14 mouse cellular contexts compared by ENCODE assay signal in the genomic region with DNA sequence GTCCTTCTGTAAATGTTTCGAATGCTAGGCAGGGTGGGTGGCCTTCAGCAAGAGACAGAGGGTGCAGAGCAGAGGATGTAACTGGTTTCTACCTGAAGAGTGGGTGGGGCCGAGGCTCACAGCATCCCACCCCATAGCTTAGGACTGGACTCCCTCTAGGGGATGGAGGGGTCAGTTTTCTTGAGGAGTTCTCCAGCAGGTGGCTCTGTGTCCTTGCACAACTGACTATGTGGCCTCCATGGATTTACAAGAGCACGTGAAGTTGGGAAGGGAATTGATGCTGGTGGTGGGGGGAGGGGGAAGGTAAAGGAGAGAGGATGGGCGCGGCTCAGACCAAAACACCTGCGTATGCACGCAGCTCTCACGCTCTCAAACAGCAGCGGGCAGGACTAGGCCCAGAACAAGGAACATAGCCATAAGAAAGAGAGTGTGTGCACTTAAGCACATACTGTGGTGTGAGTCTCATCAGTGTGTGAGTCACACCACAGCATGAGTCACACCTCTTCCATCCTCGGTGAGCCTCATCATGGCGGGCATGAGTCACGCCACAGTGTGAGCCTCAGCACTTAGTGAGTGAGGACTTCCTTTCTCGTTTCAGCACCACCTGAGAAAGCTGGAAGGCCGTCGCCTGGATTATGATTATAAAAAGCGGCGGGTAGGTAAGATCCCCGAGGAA. TPM values are rescaled to one million over a fixed set of nuclear protein-coding genes. Genes with fewer than 3 reads are reported as not detected.
DNase-seq lines count a peak whose midpoint lies in the region; ATAC-seq and TF ChIP-seq lines count a peak whose summit lies in the region.
"Had no signal": no experiment of that assay in that cellular context is flagged by ENCODE, and none has a peak within 500 bp of the region (broad histone marks: within the 10 kb centered on the region; RNA-seq: fewer than 3 reads in every experiment).

No protein-coding gene starts in this region.

- no peak; the same call in 1 of the 2 replicates for TF ChIP-seq RAD21 in CH12.LX (IDR thresholded peaks at IDR 0.05; ENCODE audit: low read depth, low read length)

- DNase-seq in forebrain, postnatal 0 days, result no peak
- peak; percentile 33 to 51 for DNase-seq in left cerebral cortex, adult 9 months (ENCODE audit: low spot score in 2 of 2)
- no peak for DNase-seq in left cerebral cortex, postnatal 10 days (ENCODE audit: extremely low spot score in 1 of 2, low spot score in 2 of 2)
- DNase-seq in CH12.LX (ENCODE audit: extremely low read depth), result peak; percentile 15
- DNase-seq in spleen, adult 12 weeks (ENCODE audit: low spot score), result no peak
- DNase-seq in cerebellum, postnatal 10 days, result no peak
- DNase-seq: cerebellum, postnatal 25 days; kidney, adult 9 months; lung, postnatal 14 days; thymus, adult 18-20 months had no signal

- no peak overlapping the region for H3K4me2 ChIP-seq in forebrain, postnatal 0 days (ENCODE audit: low read depth)
- H3K4me2 ChIP-seq in forebrain, embryonic 16.5 days (ENCODE audit: low read length), result no peak overlapping the region
- no peak overlapping the region for H3K4me2 ChIP-seq in CH12.LX (ENCODE audit: insufficient read depth, low read depth, poor library complexity, severe bottlenecking)
- H3K4me2 ChIP-seq in embryonic facial prominence, embryonic 13.5 days, result no peak overlapping the region
- H3K4me2 ChIP-seq: forebrain, embryonic 12.5 days had no signal

- no peak overlapping the region for H3K27ac ChIP-seq in forebrain, postnatal 0 days (ENCODE audit: low read depth, low read length)
- no peak overlapping the region for H3K27ac ChIP-seq in forebrain, embryonic 16.5 days (ENCODE audit: low read length)
- no peak overlapping the region for H3K27ac ChIP-seq in CH12.LX (ENCODE audit: insufficient read depth, low read depth)
- H3K27ac ChIP-seq in embryonic facial prominence, embryonic 13.5 days, result no peak overlapping the region
- H3K27ac ChIP-seq: forebrain, embryonic 12.5 days; heart, embryonic 10.5 days had no signal

- H3K27me3 ChIP-seq in forebrain, postnatal 0 days (ENCODE audit: insufficient read depth, low read length), result no peaks in the 10 kb centered on the region
- H3K27me3 ChIP-seq in forebrain, embryonic 16.5 days (replicated peaks; ENCODE audit: control insufficient read depth, insufficient read depth, low read length), result no peaks in the 10 kb centered on the region
- H3K27me3 ChIP-seq in CH12.LX (replicated peaks), result peaks cover 15% of the 10 kb centered on the region
- 0 out of 2 replicates have a peak, but pooled peaks cover 2% of the 10 kb centered on the region for H3K27me3 ChIP-seq in embryonic facial prominence, embryonic 13.5 days
- H3K27me3 ChIP-seq: forebrain, embryonic 12.5 days had no signal

- H3K79me2 ChIP-seq in CH12.LX (replicated peaks; ENCODE audit: control insufficient read depth, extremely low read depth, insufficient read depth, poor library complexity, severe bottlenecking), result no peaks in the 10 kb centered on the region

- no peak for TF ChIP-seq POLR2A in CH12.LX (IDR thresholded peaks at IDR 0.05; ENCODE audit: low read depth, low read length)

- intact Hi-C loops in left cerebral cortex, postnatal 10 days (cut with DNase I), result no loop called here

- dilution Hi-C loops in CH12.LX (cut with MboI; ENCODE audit: extremely low pct_ligation_motif_present, extremely low pct_unique_long_range_greater_than_20kb, low sequenced_read_pairs), result no loop called here

- TF ChIP-seq CTCF in forebrain, postnatal 0 days (IDR thresholded peaks at IDR 0.05; ENCODE audit: low read depth), result peak; percentile 46
- TF ChIP-seq CTCF in CH12.LX (conservative IDR thresholded peaks at IDR 0.05 in 1 of 2, IDR thresholded peaks at IDR 0.05 in 1 of 2; ENCODE audit: low read depth in 2 of 2, low read length in 2 of 2), result peak in 1 of 2 experiments; percentile 48; a peak in 2 of 4 replicates

- H3K36me3 ChIP-seq in forebrain, postnatal 0 days (ENCODE audit: insufficient read depth), result peaks cover 3% of the 10 kb centered on the region; the same call in 1 of the 2 replicates
- H3K36me3 ChIP-seq in forebrain, embryonic 16.5 days (ENCODE audit: control insufficient read depth, insufficient read depth), result no peaks in the 10 kb centered on the region
- no peaks in the 10 kb centered on the region for H3K36me3 ChIP-seq in CH12.LX (replicated peaks in 1 of 2; ENCODE audit: control insufficient read depth in 1 of 2, insufficient read depth in 1 of 2, low read length in 1 of 2)
- H3K36me3 ChIP-seq in embryonic facial prominence, embryonic 13.5 days, result no peaks in the 10 kb centered on the region
- H3K36me3 ChIP-seq: forebrain, embryonic 12.5 days; heart, embryonic 10.5 days had no signal

- no peak for TF ChIP-seq EP300 in CH12.LX (IDR thresholded peaks at IDR 0.05; ENCODE audit: low read length)

- H3K4me1 ChIP-seq in forebrain, postnatal 0 days (ENCODE audit: insufficient read depth), result no peaks in the 10 kb centered on the region
- no peaks in the 10 kb centered on the region for H3K4me1 ChIP-seq in forebrain, embryonic 16.5 days (replicated peaks; ENCODE audit: control insufficient read depth, insufficient read depth, low read length)
- H3K4me1 ChIP-seq in CH12.LX (ENCODE audit: control insufficient read depth in 1 of 2, insufficient read depth in 2 of 2), result peaks cover 0 to 4% of the 10 kb centered on the region in 2 experiments; a peak in 1 of 4 replicates
- H3K4me1 ChIP-seq in embryonic facial prominence, embryonic 13.5 days, result peaks cover 15% of the 10 kb centered on the region
- H3K4me1 ChIP-seq: forebrain, embryonic 12.5 days had no signal

- in situ Hi-C loops in CH12.LX (cut with MboI; ENCODE audit: low pct_ligation_motif_present, low pct_unique_long_range_greater_than_20kb, low sequenced_read_pairs), result no loop called here

- H3K9me3 ChIP-seq in forebrain, postnatal 0 days (ENCODE audit: low read length), result no peaks in the 10 kb centered on the region
- no peaks in the 10 kb centered on the region for H3K9me3 ChIP-seq in forebrain, embryonic 16.5 days (ENCODE audit: control insufficient read depth, low read length)
- no peaks in the 10 kb centered on the region for H3K9me3 ChIP-seq in CH12.LX (replicated peaks; ENCODE audit: low read length)
- H3K9me3 ChIP-seq in embryonic facial prominence, embryonic 13.5 days, result no peaks in the 10 kb centered on the region
- H3K9me3 ChIP-seq: forebrain, embryonic 12.5 days; heart, embryonic 10.5 days had no signal

- peak; percentile 32 for ATAC-seq in forebrain, postnatal 0 days
- ATAC-seq in forebrain, embryonic 16.5 days, result no peak
- peak; percentile 45; the same call in 1 of the 2 replicates for ATAC-seq in embryonic facial prominence, embryonic 13.5 days (ENCODE audit: insufficient number of reproducible peaks, insufficient read depth, low FRiP score, low TSS enrichment, low read depth)

- 77% methylated on average over 18 of the region's 18 CpGs for WGBS in forebrain, postnatal 0 days
- 78% methylated on average over 18 of the region's 18 CpGs for WGBS in forebrain, embryonic 16.5 days
- 75% methylated on average over 18 of the region's 18 CpGs for WGBS in embryonic facial prominence, embryonic 13.5 days

- no peak overlapping the region for H3K4me3 ChIP-seq in forebrain, postnatal 0 days (ENCODE audit: low read depth, low read length)
- H3K4me3 ChIP-seq in forebrain, embryonic 16.5 days (replicated peaks; ENCODE audit: low read length), result no peak overlapping the region
- no peak overlapping the region for H3K4me3 ChIP-seq in CH12.LX (replicated peaks in 1 of 3; ENCODE audit: low read depth in 2 of 3, low read length in 2 of 3, poor library complexity in 1 of 3)
- H3K4me3 ChIP-seq in embryonic facial prominence, embryonic 13.5 days, result no peak overlapping the region
- H3K4me3 ChIP-seq: forebrain, embryonic 12.5 days; heart, embryonic 10.5 days had no signal

- H3K9ac ChIP-seq in forebrain, postnatal 0 days, result no peak overlapping the region
- H3K9ac ChIP-seq in forebrain, embryonic 16.5 days (replicated peaks; ENCODE audit: low read depth, low read length), result no peak overlapping the region
- no peak overlapping the region for H3K9ac ChIP-seq in CH12.LX (ENCODE audit: insufficient read depth, low read depth)
- no peak overlapping the region for H3K9ac ChIP-seq in embryonic facial prominence, embryonic 13.5 days
- H3K9ac ChIP-seq: forebrain, embryonic 12.5 days had no signal

TF ChIP-seq in CH12.LX, 34 proteins besides CTCF, POLR2A, EP300 and RAD21:
- TF ChIP-seq SIN3A (IDR thresholded peaks at IDR 0.05; ENCODE audit: low read length) (no peak), RCOR1 (conservative IDR thresholded peaks at IDR 0.05; ENCODE audit: low read depth, low read length) (no peak), CHD1 (IDR thresholded peaks at IDR 0.05; ENCODE audit: low read depth, low read length) (no peak), TBP (conservative IDR thresholded peaks at IDR 0.05; ENCODE audit: low read depth, low read length) (no peak), UBTF (IDR thresholded peaks at IDR 0.05; ENCODE audit: low read depth, low read length) (no peak), JUND (conservative IDR thresholded peaks at IDR 0.05; ENCODE audit: low read depth, low read length) (no peak), PAX5 (IDR thresholded peaks at IDR 0.05; ENCODE audit: low read length) (no peak), BHLHE40 (IDR thresholded peaks at IDR 0.05; ENCODE audit: low read depth, low read length) (no peak), ZNF384 (IDR thresholded peaks at IDR 0.05; ENCODE audit: low read depth, low read length) (no peak), JUN (IDR thresholded peaks at IDR 0.05; ENCODE audit: insufficient read depth, low read depth, low read length) (no peak), NRF1 (IDR thresholded peaks at IDR 0.05; ENCODE audit: low read depth, low read length) (no peak), POLR2AphosphoS2 (IDR thresholded peaks at IDR 0.05; ENCODE audit: low read depth, low read length) (no peak), MAX (IDR thresholded peaks at IDR 0.05; ENCODE audit: low read length) (no peak), MAFK (IDR thresholded peaks at IDR 0.05; ENCODE audit: insufficient replicate concordance, low read length) (no peak), USF1 (IDR thresholded peaks at IDR 0.05; ENCODE audit: low read depth, low read length) (no peak), ZC3H11A (IDR thresholded peaks at IDR 0.05; ENCODE audit: low read depth, low read length) (no peak)

RNA-seq across cellular contexts. Expression of gene Adamtsl3, which starts 59.8 kb away (rescaled TPM):
- 3.2 and 4.8 TPM in 2 replicates for total RNA-seq in forebrain, postnatal 0 days (2014; rRNA removed)
- polyA plus RNA-seq in forebrain, postnatal 0 days (2015; fragmentation: Nextera tagmentation; extraction: Ambion mirVana), result 0.36 and 0.61 TPM in 2 replicates
- polyA plus RNA-seq in forebrain, embryonic 16.5 days (2015; fragmentation: Nextera tagmentation; extraction: Ambion mirVana), result 0.32 and 0.58 TPM in 2 replicates
- total RNA-seq in left cerebral cortex, postnatal 10 days (2021), result 1 to 10 TPM; 1.6 to 3.1 TPM
- total RNA-seq in CH12.LX (2012; rRNA removed) (not detected in 2 replicates), CH12.LX (2014; rRNA removed) (not detected in 2 replicates)
- polyA plus RNA-seq in CH12.LX (2012; ENCODE audit: insufficient read length, low read depth), result not detected in 2 replicates
- polyA plus RNA-seq in embryonic facial prominence, embryonic 13.5 days (2015; fragmentation: Nextera tagmentation; extraction: Ambion mirVana), result 3.8 and 7.9 TPM in 2 replicates

Comparison
In these comparisons a context has a peak if more than half of its experiments do, and no peak if none do; other contexts are left out.
1. DNase-seq: peak in left cerebral cortex, adult 9 months (2 of 2) and CH12.LX (single experiment); none in forebrain, postnatal 0 days (single experiment), left cerebral cortex, postnatal 10 days (0 of 2), spleen, adult 12 weeks (single experiment) and cerebellum, postnatal 10 days (0 of 2).